Mouse (Mus musculus) duodenum, adult 2 months (tissue): Measurements from ENCODE around the gene Gm47189. TPM values are rescaled to one million over a fixed set of nuclear protein-coding genes. Genes with fewer than 3 reads are reported as not detected.

Experiments
- polyA plus RNA-seq: library from polyadenylated mRNA; depleted of rRNA; stranded (reverse); fragments of >200 nt; gene quantifications from 2 replicates; pipeline ENCODE4 v1.2.3, GENCODE M21; 2012; ENCODE audit warnings: low replicate concordance; rRNA removed

Gm47189 gene
- polyA plus RNA-seq = not detected in 2 replicates

DNA sequence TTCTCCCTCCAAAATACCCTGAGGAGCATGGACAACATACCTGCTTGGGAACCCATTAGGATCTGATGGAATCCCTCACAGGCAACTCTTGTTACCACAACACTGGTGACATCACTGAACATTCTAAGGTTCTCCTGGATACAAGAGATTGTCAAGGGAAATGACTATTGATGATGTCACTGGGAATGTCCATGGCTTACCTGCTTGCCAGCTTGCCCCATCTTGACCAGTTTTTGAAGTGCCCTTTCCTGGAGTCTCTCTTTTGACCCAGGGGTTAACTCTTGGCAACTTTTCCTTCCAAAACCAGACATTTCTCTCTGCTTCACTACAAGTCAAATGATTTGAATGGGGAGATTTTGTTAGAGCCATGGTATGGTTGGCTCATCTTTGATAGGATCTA lies at the start of gene Gm47189:
Gene Gm47189, minus strand, starts transcription at position 101 of the 400 bp plus-strand sequence.

GRCm38 (mm10) chr14:41750514-41750913 lies 21.7 kb downstream of the Gm47189 start, which contains the start of gene Gm7929:
Gene Gm7929 (minus strand): TSS chr14:41750614.

Other genes starting within 250 kb of the Gm47189 start
- gene Gm7970, start 216.9 kb downstream of the Gm47189 start, polyA plus RNA-seq = not detected in 2 replicates
- gene 1700049E17Rik2, start 199.2 kb downstream of the Gm47189 start, polyA plus RNA-seq = not detected in 2 replicates
- not detected in 2 replicates for gene Gm3072, start 147.8 kb downstream of the Gm47189 start, polyA plus RNA-seq
- not detected in 2 replicates for gene Gm3676, start 126.0 kb downstream of the Gm47189 start, polyA plus RNA-seq
- not detected in 2 replicates for gene Gm8068, start 70.6 kb downstream of the Gm47189 start, polyA plus RNA-seq
- gene Gm7929, start 21.8 kb downstream of the Gm47189 start, polyA plus RNA-seq = not detected in 2 replicates
- not detected in 2 replicates for gene Gm7980, start 134.8 kb upstream of the Gm47189 start, polyA plus RNA-seq
- gene 1700049E17Rik1, start 152.5 kb upstream of the Gm47189 start, polyA plus RNA-seq = not detected in 2 replicates
- not detected in 2 replicates for gene 1700024B05Rik, start 171.6 kb upstream of the Gm47189 start, polyA plus RNA-seq
- not detected in 2 replicates for gene Gm6401, start 195.5 kb upstream of the Gm47189 start, polyA plus RNA-seq
- gene Gm3543, start 210.9 kb upstream of the Gm47189 start, polyA plus RNA-seq = not detected in 2 replicates